Mouse (Mus musculus) megakaryocyte-erythroid progenitor cell, adult 5 weeks (primary cell): ENCODE results near the gene Gal3st1. TPM values are rescaled to one million over a fixed set of nuclear protein-coding genes. Genes with fewer than 3 reads are reported as not detected.

Source experiments
- polyA plus RNA-seq: library from polyadenylated mRNA; stranded (reverse); fragments of >175 nt; gene quantifications from 2 replicates; pipeline ENCODE4 v1.2.3, GENCODE M21; 2012

The Gal3st1 gene
- 0.97 and 1.1 TPM in 2 replicates for polyA plus RNA-seq

GRCm38 (mm10) chr11:3983291-3983862, at the start of gene Gal3st1:
TSS of gene Gal3st1 (plus strand) at chr11:3983636.

GRCm38 (mm10) chr11:3963610-3964415, 19.6 kb upstream of the Gal3st1 start, which contains the start of gene Pes1:
TSS of gene Pes1 (plus strand) at chr11:3963975.

GRCm38 (mm10) chr11:3976678-3977077, 6.8 kb upstream of the Gal3st1 start, which contains the start of gene 4930556J24Rik:
TSS of gene 4930556J24Rik (minus strand) at chr11:3976778.

GRCm38 (mm10) chr11:4031126-4031941, 47.9 kb downstream of the Gal3st1 start, which contains the start of gene Sec14l4:
TSS of gene Sec14l4 (plus strand) at chr11:4031462.

Other genes starting within 250 kb of the Gal3st1 start
- gene Osbp2, start 119.7 kb upstream of the Gal3st1 start, polyA plus RNA-seq, result 0.02 and 0.09 TPM in 2 replicates
- not detected in 2 replicates for gene 4921536K21Rik, start 88.5 kb upstream of the Gal3st1 start, polyA plus RNA-seq
- 0.19 and 0.40 TPM in 2 replicates for gene Dusp18, start 88.4 kb upstream of the Gal3st1 start, polyA plus RNA-seq
- 21.2 and 22.1 TPM in 2 replicates for gene Slc35e4, start 69.0 kb upstream of the Gal3st1 start, polyA plus RNA-seq
- gene Tcn2, start 51.5 kb upstream of the Gal3st1 start, polyA plus RNA-seq, result 16.1 and 23.8 TPM in 2 replicates
- gene Pes1, start 19.7 kb upstream of the Gal3st1 start, polyA plus RNA-seq, result 59.0 and 68.9 TPM in 2 replicates
- not detected in 2 replicates for gene 4930556J24Rik, start 6.9 kb upstream of the Gal3st1 start, polyA plus RNA-seq
- gene Sec14l4, start 47.8 kb downstream of the Gal3st1 start, polyA plus RNA-seq, result not detected in 2 replicates
- not detected in 2 replicates for gene Sec14l3, start 81.2 kb downstream of the Gal3st1 start, polyA plus RNA-seq
- 13.1 and 14.4 TPM in 2 replicates for gene Mtfp1, start 111.8 kb downstream of the Gal3st1 start, polyA plus RNA-seq
- 6.2 and 6.5 TPM in 2 replicates for gene Sec14l2, start 139.8 kb downstream of the Gal3st1 start, polyA plus RNA-seq
- 14.4 and 20.7 TPM in 2 replicates for gene Rnf215, start 151.6 kb downstream of the Gal3st1 start, polyA plus RNA-seq
- gene Ccdc157, start 176.7 kb downstream of the Gal3st1 start, polyA plus RNA-seq, result 0.81 and 1.6 TPM in 2 replicates
- 125 and 133 TPM in 2 replicates for gene Sf3a1, start 176.7 kb downstream of the Gal3st1 start, polyA plus RNA-seq
- 16.8 and 18.2 TPM in 2 replicates for gene Tbc1d10a, start 203.2 kb downstream of the Gal3st1 start, polyA plus RNA-seq
- gene Castor1, start 234.6 kb downstream of the Gal3st1 start, polyA plus RNA-seq, result 1.3 and 2.1 TPM in 2 replicates